Mouse (Mus musculus) liver, embryonic 15.5 days (tissue): ENCODE measurements around the gene App. TPM values are rescaled to one million over a fixed set of nuclear protein-coding genes. Genes with fewer than 3 reads are reported as not detected.

ENCODE experiments used
- ATAC-seq: fragments of 200-750 bp; cut with Nextera tagmentation; 2 replicates; pipeline ENCODE4 v1.8.0; 2017; ENCODE audit warnings: moderate number of reproducible peaks, mild to moderate bottlenecking, moderate library complexity; ENCODE audit not compliant: insufficient read depth
- H3K27ac ChIP-seq: fragments of 300-500 bp; sonication (generic); replicated peaks from 2 replicates; pipeline ENCODE4 v1.5.1; 2015; ENCODE audit warnings: mild to moderate bottlenecking, inconsistent platforms
- H3K27me3 ChIP-seq: fragments of 300-500 bp; sonication (generic); 2 replicates; pipeline ENCODE4 v1.6.1; 2015; ENCODE audit warnings: mild to moderate bottlenecking, inconsistent platforms
- H3K36me3 ChIP-seq: fragments of 300-500 bp; sonication (generic); replicated peaks from 2 replicates; pipeline ENCODE4 v1.6.1; 2015; ENCODE audit warnings: moderate library complexity, mild to moderate bottlenecking, inconsistent platforms
- H3K4me1 ChIP-seq: fragments of 300-500 bp; sonication (generic); replicated peaks from 2 replicates; pipeline ENCODE4 v1.6.1; 2015; ENCODE audit warnings: inconsistent platforms
- H3K4me2 ChIP-seq: fragments of 300-500 bp; sonication (generic); 2 replicates; pipeline ENCODE4 v1.6.1; 2015; ENCODE audit warnings: moderate library complexity, mild to moderate bottlenecking, inconsistent platforms
- H3K4me3 ChIP-seq: fragments of 300-500 bp; sonication (generic); replicated peaks from 2 replicates; pipeline ENCODE4 v1.5.1; 2015; ENCODE audit warnings: mild to moderate bottlenecking, inconsistent platforms
- H3K9ac ChIP-seq: fragments of 300-500 bp; sonication (generic); 2 replicates; pipeline ENCODE4 v1.6.1; 2015; ENCODE audit warnings: moderate library complexity, mild to moderate bottlenecking, inconsistent platforms
- H3K9me3 ChIP-seq: fragments of 300-500 bp; sonication (generic); replicated peaks from 2 replicates; pipeline ENCODE4 v1.6.1; 2016; ENCODE audit warnings: inconsistent platforms
- WGBS: fragments of 180-500 bp; shearing (Covaris S2); methylation state at CpG from one replicate; pipeline ENCODE4 v1.1.7; 2015; ENCODE audit warnings: mixed read lengths; ENCODE audit not compliant: insufficient replicate concordance; 5-methylcytosine and 5-hydroxymethylcytosine counted together
- polyA plus RNA-seq: library from polyadenylated mRNA; unstranded; fragments of >200 nt; fragmentation: Nextera tagmentation; extraction: Ambion mirVana; gene quantifications from 2 replicates; pipeline ENCODE4 v1.2.1, GENCODE M21; 2015

Gene App
- polyA plus RNA-seq, 1 experiment from 2014 or later, result 17.8 TPM

GRCm38 (mm10) chr16:85072624-85073023 is 100.9 kb downstream of the App start:
- Histone ChIP-seq H3K9me3 (no peaks in the 10 kb centered on the region), H3K36me3 (no peaks in the 10 kb centered on the region), H3K27me3 (no peaks in the 10 kb centered on the region), H3K27ac (no peak overlapping the region), H3K4me2 (no peak overlapping the region), H3K4me1 (no peaks in the 10 kb centered on the region), H3K9ac (no peak overlapping the region), H3K4me3 (no peak overlapping the region)
- ATAC-seq, result no peak
- WGBS, result 69% methylated on average over 12 of the region's 12 CpGs

GRCm38 (mm10) chr16:85071791-85072190 is 101.8 kb downstream of the App start:
- 64% methylated on average over 12 of the region's 12 CpGs for WGBS
- Histone ChIP-seq H3K27ac (0 out of 2 replicates have a peak overlapping the region, but pooled peaks have one; percentile 3), H3K27me3 (no peaks in the 10 kb centered on the region), H3K4me1 (no peaks in the 10 kb centered on the region), H3K4me3 (no peak overlapping the region), H3K9me3 (no peaks in the 10 kb centered on the region), H3K36me3 (no peaks in the 10 kb centered on the region), H3K4me2 (no peak overlapping the region), H3K9ac (no peak overlapping the region)
- no peak for ATAC-seq

GRCm38 (mm10) chr16:85071248-85071647 is 102.3 kb downstream of the App start:
- Histone ChIP-seq H3K27me3 (no peaks in the 10 kb centered on the region), H3K4me1 (no peaks in the 10 kb centered on the region), H3K9ac (no peak overlapping the region), H3K4me3 (no peak overlapping the region), H3K9me3 (no peaks in the 10 kb centered on the region), H3K4me2 (no peak overlapping the region), H3K27ac (0 out of 2 replicates have a peak overlapping the region, but pooled peaks have one; percentile 3), H3K36me3 (no peaks in the 10 kb centered on the region)
- ATAC-seq, result no peak
- WGBS, result 72% methylated on average over 1 of the region's 1 CpGs

GRCm38 (mm10) chr16:85067254-85067893 is 106.2 kb downstream of the App start:
- no peak overlapping the region for H3K27ac ChIP-seq
- 65% methylated on average over 13 of the region's 13 CpGs for WGBS
- ATAC-seq, result no peak
- no peak overlapping the region for H3K9ac ChIP-seq
- H3K4me2 ChIP-seq, result no peak overlapping the region
- no peak overlapping the region for H3K4me3 ChIP-seq
- H3K4me1 ChIP-seq, result no peaks in the 10 kb centered on the region
- no peaks in the 10 kb centered on the region for H3K36me3 ChIP-seq
- no peaks in the 10 kb centered on the region for H3K27me3 ChIP-seq
- no peaks in the 10 kb centered on the region for H3K9me3 ChIP-seq

- Histone ChIP-seq H3K27me3 (no peaks in the 10 kb centered on the region), H3K9ac (no peak overlapping the region), H3K36me3 (no peaks in the 10 kb centered on the region), H3K4me1 (no peaks in the 10 kb centered on the region), H3K9me3 (no peaks in the 10 kb centered on the region), H3K4me2 (no peak overlapping the region), H3K27ac (no peak overlapping the region), H3K4me3 (no peak overlapping the region)
- ATAC-seq, result no peak
- 76% methylated on average over 11 of the region's 11 CpGs for WGBS
These were observed 107.3 kb downstream of the App start for GRCm38 (mm10) chr16:85066227-85066626.

GRCm38 (mm10) chr16:85064800-85065199 is 108.8 kb downstream of the App start:
- no peak overlapping the region for H3K4me2 ChIP-seq
- H3K4me1 ChIP-seq, result no peaks in the 10 kb centered on the region
- no peak for ATAC-seq
- H3K9me3 ChIP-seq, result no peaks in the 10 kb centered on the region
- 60% methylated on average over 5 of the region's 6 CpGs for WGBS
- H3K27me3 ChIP-seq, result no peaks in the 10 kb centered on the region
- no peaks in the 10 kb centered on the region for H3K36me3 ChIP-seq
- no peak overlapping the region for H3K9ac ChIP-seq
- H3K27ac ChIP-seq, result no peak overlapping the region
- no peak overlapping the region for H3K4me3 ChIP-seq

- no peak overlapping the region for H3K9ac ChIP-seq
- 72% methylated on average over 3 of the region's 3 CpGs for WGBS
- no peaks in the 10 kb centered on the region for H3K36me3 ChIP-seq
- H3K4me1 ChIP-seq, result no peaks in the 10 kb centered on the region
- no peak overlapping the region for H3K27ac ChIP-seq
- no peaks in the 10 kb centered on the region for H3K9me3 ChIP-seq
- no peak overlapping the region for H3K4me3 ChIP-seq
- no peaks in the 10 kb centered on the region for H3K27me3 ChIP-seq
- ATAC-seq, result no peak
- H3K4me2 ChIP-seq, result no peak overlapping the region
These were observed 110.8 kb downstream of the App start for GRCm38 (mm10) chr16:85062732-85063131.

- Histone ChIP-seq H3K4me1 (no peaks in the 10 kb centered on the region), H3K27ac (no peak overlapping the region), H3K27me3 (no peaks in the 10 kb centered on the region), H3K9me3 (no peaks in the 10 kb centered on the region), H3K4me3 (no peak overlapping the region), H3K4me2 (no peak overlapping the region), H3K9ac (no peak overlapping the region), H3K36me3 (no peaks in the 10 kb centered on the region)
- ATAC-seq, result no peak
- WGBS, result 54% methylated on average over 4 of the region's 4 CpGs
These were observed 111.8 kb downstream of the App start for GRCm38 (mm10) chr16:85061725-85062124.

GRCm38 (mm10) chr16:85058138-85058537 is 115.4 kb downstream of the App start:
- no peaks in the 10 kb centered on the region for H3K9me3 ChIP-seq
- WGBS, result 73% methylated on average over 5 of the region's 5 CpGs
- no peak overlapping the region for H3K4me3 ChIP-seq
- H3K9ac ChIP-seq, result no peak overlapping the region
- no peaks in the 10 kb centered on the region for H3K36me3 ChIP-seq
- H3K27me3 ChIP-seq, result no peaks in the 10 kb centered on the region
- ATAC-seq, result no peak
- no peak overlapping the region for H3K4me2 ChIP-seq
- no peaks in the 10 kb centered on the region for H3K4me1 ChIP-seq
- no peak overlapping the region for H3K27ac ChIP-seq

- no peaks in the 10 kb centered on the region for H3K9me3 ChIP-seq
- no peak overlapping the region for H3K4me2 ChIP-seq
- no peaks in the 10 kb centered on the region for H3K36me3 ChIP-seq
- no peak overlapping the region for H3K27ac ChIP-seq
- no peak overlapping the region for H3K4me3 ChIP-seq
- no peak for ATAC-seq
- 54% methylated on average over 10 of the region's 10 CpGs for WGBS
- no peaks in the 10 kb centered on the region for H3K27me3 ChIP-seq
- no peak overlapping the region for H3K9ac ChIP-seq
- H3K4me1 ChIP-seq, result no peaks in the 10 kb centered on the region
These were observed 117.4 kb downstream of the App start for GRCm38 (mm10) chr16:85056212-85056611.

GRCm38 (mm10) chr16:85053996-85054395 is 119.6 kb downstream of the App start:
- H3K27me3 ChIP-seq, result no peaks in the 10 kb centered on the region
- ATAC-seq, result no peak
- H3K4me2 ChIP-seq, result no peak overlapping the region
- H3K27ac ChIP-seq, result no peak overlapping the region
- no peak overlapping the region for H3K9ac ChIP-seq
- no peaks in the 10 kb centered on the region for H3K4me1 ChIP-seq
- 75% methylated on average over 7 of the region's 7 CpGs for WGBS
- H3K4me3 ChIP-seq, result no peak overlapping the region
- H3K9me3 ChIP-seq, result no peaks in the 10 kb centered on the region
- H3K36me3 ChIP-seq, result no peaks in the 10 kb centered on the region

- WGBS, result 55% methylated on average over 6 of the region's 6 CpGs
- no peak overlapping the region for H3K27ac ChIP-seq
- H3K9me3 ChIP-seq, result no peaks in the 10 kb centered on the region
- no peaks in the 10 kb centered on the region for H3K27me3 ChIP-seq
- no peaks in the 10 kb centered on the region for H3K36me3 ChIP-seq
- H3K4me3 ChIP-seq, result no peak overlapping the region
- no peak for ATAC-seq
- no peaks in the 10 kb centered on the region for H3K4me1 ChIP-seq
- H3K9ac ChIP-seq, result no peak overlapping the region
- no peak overlapping the region for H3K4me2 ChIP-seq
These were observed 126.3 kb downstream of the App start for GRCm38 (mm10) chr16:85047310-85047709.
